Mouse (Mus musculus) kidney, embryonic 16.5 days (tissue): Measurements from ENCODE around the gene Spcs2. TPM values are rescaled to one million over a fixed set of nuclear protein-coding genes. Genes with fewer than 3 reads are reported as not detected.
A peak's percentile ranks its signal among the peaks of the same experiment; 100 is the strongest.

Source experiments
- ATAC-seq: fragments of 200-750 bp; cut with Nextera tagmentation; 2 replicates; pipeline ENCODE4 v1.8.0; 2017; ENCODE audit warnings: moderate TSS enrichment; ENCODE audit not compliant: low FRiP score, low TSS enrichment
- H3K27ac ChIP-seq: fragments of 300-500 bp; sonication (generic); 2 replicates; pipeline ENCODE4 v1.5.1; 2014; ENCODE audit warnings: low read length
- H3K27me3 ChIP-seq: fragments of 300-500 bp; sonication (generic); 2 replicates; pipeline ENCODE4 v1.6.1; 2014; ENCODE audit warnings: low read length, control low read depth, mixed read lengths; ENCODE audit not compliant: insufficient read depth
- H3K36me3 ChIP-seq: fragments of 300-500 bp; sonication (generic); 2 replicates; pipeline ENCODE4 v1.6.1; 2014; ENCODE audit warnings: low read length, control low read depth, mixed read lengths; ENCODE audit not compliant: insufficient read depth
- H3K4me1 ChIP-seq: fragments of 300-500 bp; sonication (generic); 2 replicates; pipeline ENCODE4 v1.6.1; 2014; ENCODE audit warnings: low read length, control low read depth, mixed read lengths; ENCODE audit not compliant: insufficient read depth
- H3K4me2 ChIP-seq: fragments of 300-500 bp; sonication (generic); replicated peaks from 2 replicates; pipeline ENCODE4 v1.6.1; 2014; ENCODE audit warnings: low read depth, low read length
- H3K4me3 ChIP-seq: fragments of 300-500 bp; sonication (generic); 2 replicates; pipeline ENCODE4 v1.5.1; 2014; ENCODE audit warnings: mild to moderate bottlenecking, low read length
- H3K9ac ChIP-seq: fragments of 300-500 bp; sonication (generic); replicated peaks from 2 replicates; pipeline ENCODE4 v1.6.1; 2014; ENCODE audit warnings: low read length
- H3K9me3 ChIP-seq: fragments of 300-500 bp; sonication (generic); 2 replicates; pipeline ENCODE4 v1.6.1; 2016; ENCODE audit warnings: low read length, control low read depth
- whole genome bisulfite sequencing: fragments of 180-500 bp; shearing (Covaris S2); extraction: QIAGEN DNeasy Blood & Tissue Kit; methylation state at CpG from one replicate; pipeline ENCODE4 v1.1.7; 2014; 5-methylcytosine and 5-hydroxymethylcytosine counted together
- polyA plus RNA-seq: library from polyadenylated mRNA; unstranded; fragments of >200 nt; fragmentation: Nextera tagmentation; extraction: Ambion mirVana; gene quantifications from 2 replicates; pipeline ENCODE4 v1.2.1, GENCODE M21; 2015

Gene Spcs2
- polyA plus RNA-seq, 1 experiment from 2014 or later, result 372 TPM

- WGBS, result 76% methylated on average over 2 of the region's 2 CpGs
- no peak for ATAC-seq
- Histone ChIP-seq H3K4me1 (no peaks in the 10 kb centered on the region), H3K9ac (no peak overlapping the region), H3K4me3 (no peak overlapping the region), H3K9me3 (no peaks in the 10 kb centered on the region), H3K4me2 (no peak overlapping the region), H3K36me3 (no peaks in the 10 kb centered on the region), H3K27me3 (no peaks in the 10 kb centered on the region), H3K27ac (no peak overlapping the region)
These were observed 29.1 kb upstream of the Spcs2 start for GRCm38 (mm10) chr7:99892351-99892750.

- ATAC-seq, result no peak
- no peaks in the 10 kb centered on the region for H3K36me3 ChIP-seq
- H3K4me1 ChIP-seq, result no peaks in the 10 kb centered on the region
These were observed 28.2 kb upstream of the Spcs2 start for GRCm38 (mm10) chr7:99891471-99891870.

GRCm38 (mm10) chr7:99890168-99890755 is 27.0 kb upstream of the Spcs2 start:
- no peaks in the 10 kb centered on the region for H3K4me1 ChIP-seq
- no peaks in the 10 kb centered on the region for H3K36me3 ChIP-seq
- ATAC-seq, result no peak
- H3K27ac ChIP-seq, result no peak overlapping the region
- no peak overlapping the region for H3K9ac ChIP-seq
- WGBS, result 58% methylated on average over 3 of the region's 3 CpGs
- no peak overlapping the region for H3K4me3 ChIP-seq
- H3K27me3 ChIP-seq, result no peaks in the 10 kb centered on the region
- no peaks in the 10 kb centered on the region for H3K9me3 ChIP-seq
- no peak overlapping the region for H3K4me2 ChIP-seq

More at GRCm38 (mm10) chr7:99891471-99891870, 28.2 kb upstream of the Spcs2 start:
- Histone ChIP-seq H3K9ac (no peak overlapping the region), H3K27me3 (no peaks in the 10 kb centered on the region), H3K9me3 (no peaks in the 10 kb centered on the region), H3K27ac (no peak overlapping the region), H3K4me2 (no peak overlapping the region), H3K4me3 (no peak overlapping the region)
- 46% methylated on average over 3 of the region's 3 CpGs for WGBS

GRCm38 (mm10) chr7:99889175-99889880 is 26.1 kb upstream of the Spcs2 start:
- no peak overlapping the region for H3K4me3 ChIP-seq
- no peak overlapping the region for H3K9ac ChIP-seq
- H3K36me3 ChIP-seq, result no peaks in the 10 kb centered on the region
- H3K4me2 ChIP-seq, result no peak overlapping the region
- no peak overlapping the region for H3K27ac ChIP-seq
- peak; percentile 19; the same call in 1 of the 2 replicates for ATAC-seq
- WGBS, result 47% methylated on average over 10 of the region's 10 CpGs
- no peaks in the 10 kb centered on the region for H3K4me1 ChIP-seq
- no peaks in the 10 kb centered on the region for H3K27me3 ChIP-seq
- no peaks in the 10 kb centered on the region for H3K9me3 ChIP-seq

- ATAC-seq, result no peak
- H3K4me2 ChIP-seq, result no peak overlapping the region
- no peaks in the 10 kb centered on the region for H3K9me3 ChIP-seq
- no peaks in the 10 kb centered on the region for H3K4me1 ChIP-seq
- H3K36me3 ChIP-seq, result no peaks in the 10 kb centered on the region
- no peak overlapping the region for H3K9ac ChIP-seq
- no peaks in the 10 kb centered on the region for H3K27me3 ChIP-seq
- H3K4me3 ChIP-seq, result no peak overlapping the region
- H3K27ac ChIP-seq, result no peak overlapping the region
These were observed 24.5 kb upstream of the Spcs2 start for GRCm38 (mm10) chr7:99887743-99888142.

- H3K27ac ChIP-seq, result no peak overlapping the region
- H3K4me3 ChIP-seq, result no peak overlapping the region
- H3K27me3 ChIP-seq, result no peaks in the 10 kb centered on the region
- H3K36me3 ChIP-seq, result no peaks in the 10 kb centered on the region
- 85% methylated on average over 2 of the region's 2 CpGs for WGBS
- no peak overlapping the region for H3K4me2 ChIP-seq
- no peaks in the 10 kb centered on the region for H3K9me3 ChIP-seq
- H3K9ac ChIP-seq, result no peak overlapping the region
- no peaks in the 10 kb centered on the region for H3K4me1 ChIP-seq
- no peak for ATAC-seq
These were observed 24.0 kb upstream of the Spcs2 start for GRCm38 (mm10) chr7:99887230-99887735.

- H3K27me3 ChIP-seq, result no peaks in the 10 kb centered on the region
- H3K4me1 ChIP-seq, result no peaks in the 10 kb centered on the region
- no peak overlapping the region for H3K4me3 ChIP-seq
- no peak overlapping the region for H3K27ac ChIP-seq
- ATAC-seq, result no peak
- no peak overlapping the region for H3K9ac ChIP-seq
- no peaks in the 10 kb centered on the region for H3K36me3 ChIP-seq
- 73% methylated on average over 2 of the region's 2 CpGs for WGBS
- H3K4me2 ChIP-seq, result no peak overlapping the region
- H3K9me3 ChIP-seq, result no peaks in the 10 kb centered on the region
These were observed 15.0 kb upstream of the Spcs2 start for GRCm38 (mm10) chr7:99878254-99878653.

- ATAC-seq, result no peak
- Histone ChIP-seq H3K4me2 (no peak overlapping the region), H3K27me3 (no peaks in the 10 kb centered on the region), H3K9ac (no peak overlapping the region), H3K4me3 (no peak overlapping the region), H3K27ac (no peak overlapping the region), H3K36me3 (no peaks in the 10 kb centered on the region), H3K9me3 (no peaks in the 10 kb centered on the region), H3K4me1 (no peaks in the 10 kb centered on the region)
- WGBS, result 0% methylated on average over 3 of the region's 3 CpGs
These were observed 13.1 kb upstream of the Spcs2 start for GRCm38 (mm10) chr7:99876345-99876744.

- Histone ChIP-seq H3K27ac (no peak overlapping the region), H3K36me3 (no peaks in the 10 kb centered on the region), H3K4me2 (no peak overlapping the region), H3K4me1 (no peaks in the 10 kb centered on the region), H3K27me3 (no peaks in the 10 kb centered on the region), H3K9ac (no peak overlapping the region), H3K9me3 (no peaks in the 10 kb centered on the region), H3K4me3 (no peak overlapping the region)
- ATAC-seq, result no peak
- WGBS, result 53% methylated on average over 5 of the region's 5 CpGs
These were observed 12.6 kb upstream of the Spcs2 start for GRCm38 (mm10) chr7:99875891-99876290.

- no peak overlapping the region for H3K4me2 ChIP-seq
- no peak overlapping the region for H3K4me3 ChIP-seq
- ATAC-seq, result no peak
- H3K9me3 ChIP-seq, result no peaks in the 10 kb centered on the region
- WGBS, result 75% methylated on average over 6 of the region's 6 CpGs
- H3K27me3 ChIP-seq, result no peaks in the 10 kb centered on the region
- no peak overlapping the region for H3K9ac ChIP-seq
- H3K27ac ChIP-seq, result no peak overlapping the region
- no peaks in the 10 kb centered on the region for H3K4me1 ChIP-seq
- H3K36me3 ChIP-seq, result no peaks in the 10 kb centered on the region
These were observed 10.7 kb upstream of the Spcs2 start for GRCm38 (mm10) chr7:99873965-99874364.
